Mouse (Mus musculus): ENCODE measurements at regions not wholly inside any gene's neighbourhood (a gene's known extent, or its start where the extent isn't known, plus 50 kb on each side); places are given as distances from the start of the nearest gene placed in this dataset.
A peak's percentile ranks its signal among the peaks of the same experiment; 100 is the strongest.

- intact Hi-C loops (cut with DNase I), result no loop called here
- no peak for DNase-seq (ENCODE audit: low spot score in 2 of 2)
Observed at GRCm38 (mm10) chr3:60138319-60138718, 56.6 kb downstream of the Sucnr1 start.

- intact Hi-C loops (cut with DNase I), result no loop called here
- no peak for DNase-seq (ENCODE audit: low spot score in 2 of 2)
Observed at GRCm38 (mm10) chr3:60159865-60160264, 78.2 kb downstream of the Sucnr1 start.

GRCm38 (mm10) chr3:60167633-60168032 lies 86.0 kb downstream of the Sucnr1 start:
- intact Hi-C loops (cut with DNase I), result no loop called here
- DNase-seq (ENCODE audit: low spot score in 2 of 2), result no peak

GRCm38 (mm10) chr3:60168135-60168926 lies 86.7 kb downstream of the Sucnr1 start:
- intact Hi-C loops (cut with DNase I), result no loop called here

GRCm38 (mm10) chr3:60169606-60170005 lies 87.9 kb downstream of the Sucnr1 start:
- intact Hi-C loops (cut with DNase I), result no loop called here
- no peak for DNase-seq (ENCODE audit: low spot score in 2 of 2)

More at GRCm38 (mm10) chr3:60168135-60168926, 86.7 kb downstream of the Sucnr1 start:
- peak in 1 of 2 experiments; percentile 13 for DNase-seq (ENCODE audit: low spot score in 2 of 2)

- no peak for DNase-seq (ENCODE audit: low spot score in 2 of 2)
- intact Hi-C loops (cut with DNase I), result no loop called here
Observed at GRCm38 (mm10) chr3:60184481-60184880, 102.8 kb downstream of the Sucnr1 start.

- intact Hi-C loops (cut with DNase I), result no loop called here
- peak; percentile 6 to 62 for DNase-seq (ENCODE audit: low spot score in 2 of 2)
Observed at GRCm38 (mm10) chr3:60196031-60196430, 114.4 kb downstream of the Sucnr1 start.

GRCm38 (mm10) chr3:60207936-60208335 lies 126.3 kb downstream of the Sucnr1 start:
- DNase-seq (ENCODE audit: low spot score in 2 of 2), result no peak
- intact Hi-C loops (cut with DNase I), result no loop called here

GRCm38 (mm10) chr3:60218938-60219337 lies 137.3 kb downstream of the Sucnr1 start:
- no peak for DNase-seq (ENCODE audit: low spot score in 2 of 2)
- intact Hi-C loops (cut with DNase I), result no loop called here

GRCm38 (mm10) chr3:60240664-60241063 lies 159.0 kb downstream of the Sucnr1 start:
- no peak for DNase-seq (ENCODE audit: low spot score in 2 of 2)
- intact Hi-C loops (cut with DNase I), result no loop called here

GRCm38 (mm10) chr3:60266666-60267415 lies 185.2 kb downstream of the Sucnr1 start:
- intact Hi-C loops (cut with DNase I), result no loop called here
- no peak for DNase-seq (ENCODE audit: low spot score in 2 of 2)

- intact Hi-C loops (cut with DNase I), result no loop called here
Observed at GRCm38 (mm10) chr3:60267416-60268174, 185.9 kb downstream of the Sucnr1 start.

GRCm38 (mm10) chr3:60270463-60270862 lies 188.8 kb downstream of the Sucnr1 start:
- no peak for DNase-seq (ENCODE audit: low spot score in 2 of 2)
- intact Hi-C loops (cut with DNase I), result no loop called here

More at GRCm38 (mm10) chr3:60267416-60268174, 185.9 kb downstream of the Sucnr1 start:
- DNase-seq (ENCODE audit: low spot score in 2 of 2), result no peak

GRCm38 (mm10) chr3:60273744-60274143 lies 192.1 kb downstream of the Sucnr1 start:
- no peak for DNase-seq (ENCODE audit: low spot score in 2 of 2)
- intact Hi-C loops (cut with DNase I), result no loop called here

GRCm38 (mm10) chr3:60275249-60275838 lies 193.7 kb downstream of the Sucnr1 start:
- no peak for DNase-seq (ENCODE audit: low spot score in 2 of 2)
- intact Hi-C loops (cut with DNase I), result no loop called here

- DNase-seq (ENCODE audit: low spot score in 2 of 2), result no peak
- intact Hi-C loops (cut with DNase I), result no loop called here
Observed at GRCm38 (mm10) chr3:60277791-60278190, 194.8 kb upstream of the Mbnl1 start.

- intact Hi-C loops (cut with DNase I), result no loop called here
- no peak for DNase-seq (ENCODE audit: low spot score in 2 of 2)
Observed at GRCm38 (mm10) chr3:60281229-60281628, 191.4 kb upstream of the Mbnl1 start.

- no peak for DNase-seq (ENCODE audit: low spot score in 2 of 2)
- intact Hi-C loops (cut with DNase I), result no loop called here
Observed at GRCm38 (mm10) chr3:60281959-60282495, 190.6 kb upstream of the Mbnl1 start.

GRCm38 (mm10) chr3:60292142-60292541 lies 180.5 kb upstream of the Mbnl1 start:
- intact Hi-C loops (cut with DNase I), result no loop called here
- peak; percentile 39 to 69 for DNase-seq (ENCODE audit: low spot score in 2 of 2)

GRCm38 (mm10) chr3:60292940-60293339 lies 179.7 kb upstream of the Mbnl1 start:
- intact Hi-C loops (cut with DNase I), result no loop called here
- no peak for DNase-seq (ENCODE audit: low spot score in 2 of 2)
